Mouse (Mus musculus) myocyte (in vitro differentiated cells): ENCODE results near the gene Gm12569. TPM values are rescaled to one million over a fixed set of nuclear protein-coding genes. Genes with fewer than 3 reads are reported as not detected.

Experiments used
- H3K27me3 ChIP-seq: one replicate; pipeline ENCODE4 v1.6.1; 2011; ENCODE audit not compliant: control insufficient read depth, insufficient read depth, insufficient read length
- H3K36me3 ChIP-seq: one replicate; pipeline ENCODE4 v1.6.1; 2011; ENCODE audit not compliant: control insufficient read depth, insufficient read depth
- H3K4me2 ChIP-seq: one replicate; pipeline ENCODE4 v1.6.1; 2011; ENCODE audit warnings: low read depth, control low read depth
- H3K4me3 ChIP-seq: one replicate; pipeline ENCODE4 v1.5.1; 2011; ENCODE audit warnings: mild to moderate bottlenecking, control low read depth, moderate library complexity
- H3K79me2 ChIP-seq: one replicate; pipeline ENCODE4 v1.6.1; 2011; ENCODE audit not compliant: control insufficient read depth, insufficient read depth
- H3ac ChIP-seq: one replicate; pipeline ENCODE4 v1.6.1; 2011; ENCODE audit not compliant: control insufficient read depth, insufficient read length
- CEBPB ChIP-seq: IDR thresholded peaks from 2 replicates; pipeline ENCODE4 v1.6.1; 2011; ENCODE audit warnings: mild to moderate bottlenecking, moderate library complexity; ENCODE audit not compliant: poor library complexity, insufficient read depth, severe bottlenecking
- E2F4 ChIP-seq: IDR thresholded peaks from one replicate; pipeline ENCODE4 v1.6.1; 2011; ENCODE audit warnings: mild to moderate bottlenecking, control low read depth, moderate library complexity; ENCODE audit not compliant: insufficient read depth
- MAX ChIP-seq: IDR thresholded peaks from one replicate; pipeline ENCODE4 v1.6.1; 2011; ENCODE audit warnings: low read depth, mild to moderate bottlenecking, control low read depth
- MYOD1 ChIP-seq, 3 experiments: IDR thresholded peaks; one replicate each; pipeline ENCODE4 v1.6.1; 2011; ENCODE audit warnings: control low read depth in 2 of 3, low read depth in 2 of 3, mild to moderate bottlenecking in 2 of 3, moderate library complexity in 1 of 3; ENCODE audit not compliant: insufficient read length in 2 of 3, control insufficient read depth in 1 of 3
- MYOG ChIP-seq, 3 experiments: IDR thresholded peaks; one replicate each; pipeline ENCODE4 v1.6.1; 2011; ENCODE audit warnings: control low read depth in 2 of 3, low read depth in 2 of 3, mild to moderate bottlenecking in 2 of 3; ENCODE audit not compliant: insufficient read length in 2 of 3, control insufficient read depth in 1 of 3, insufficient read depth in 1 of 3
- POLR2A ChIP-seq: IDR thresholded peaks from one replicate; pipeline ENCODE4 v1.6.1; 2011; ENCODE audit warnings: low read depth, mild to moderate bottlenecking, control low read depth, moderate library complexity; ENCODE audit not compliant: insufficient read length
- POLR2AphosphoS2 ChIP-seq: IDR thresholded peaks from one replicate; pipeline ENCODE4 v1.6.1; 2011; ENCODE audit warnings: low read depth, control low read depth; ENCODE audit not compliant: insufficient read length
- REST ChIP-seq: IDR thresholded peaks from one replicate; pipeline ENCODE4 v1.6.1; 2011; ENCODE audit warnings: mild to moderate bottlenecking, control low read depth, moderate library complexity; ENCODE audit not compliant: insufficient read depth, insufficient read length
- SRF ChIP-seq: IDR thresholded peaks from one replicate; pipeline ENCODE4 v1.6.1; 2011; ENCODE audit warnings: low read depth; ENCODE audit not compliant: control insufficient read depth, insufficient read length
- TCF12 ChIP-seq: IDR thresholded peaks from one replicate; pipeline ENCODE4 v1.6.1; 2011; ENCODE audit warnings: mild to moderate bottlenecking, control low read depth; ENCODE audit not compliant: poor library complexity, insufficient read depth, severe bottlenecking
- TCF3 ChIP-seq: IDR thresholded peaks from one replicate; pipeline ENCODE4 v1.6.1; 2011; ENCODE audit warnings: low read depth, control low read depth; ENCODE audit not compliant: insufficient read length
- USF1 ChIP-seq: IDR thresholded peaks from one replicate; pipeline ENCODE4 v1.6.1; 2011; ENCODE audit warnings: low read depth, mild to moderate bottlenecking, control low read depth, moderate library complexity
- polyA plus RNA-seq: library from polyadenylated mRNA; unstranded; fragments of >200 nt; fragmentation: generic; extraction: Trizol; gene quantifications from one replicate; pipeline ENCODE4 v1.2.1, GENCODE M21; 2012; ENCODE audit warnings: missing spikeins

Gm12569 gene
- not detected for polyA plus RNA-seq

- no peaks in the 10 kb centered on the region for H3K79me2 ChIP-seq
- no peaks in the 10 kb centered on the region for H3K36me3 ChIP-seq
- H3K4me2 ChIP-seq: no peak within 1 kb of the TSS
- no peak within 1 kb of the TSS for H3K4me3 ChIP-seq
- H3ac ChIP-seq: no peak within 1 kb of the TSS
- no peak for TF ChIP-seq SRF
- no peak for TF ChIP-seq USF1
- no peak for TF ChIP-seq E2F4
- TF ChIP-seq POLR2A: no peak
- TF ChIP-seq REST: no peak
- TF ChIP-seq MAX: no peak
- TF ChIP-seq TCF3: no peak
- TF ChIP-seq MYOG (IDR thresholded peaks at IDR 0.05; ENCODE audit: control insufficient read depth in 1 of 3, insufficient read depth in 1 of 3, insufficient read length in 2 of 3, low read depth in 2 of 3): no peak
- peaks cover 10% of the 10 kb centered on the region for H3K27me3 ChIP-seq
Observed at GRCm38 (mm10) chr11:51220308-51220707, at the start of gene Gm12569. Gm12569 (plus strand) TSS chr11:51220473.

- no peak overlapping the region for H3K4me3 ChIP-seq
- TF ChIP-seq MYOD1 (IDR thresholded peaks at IDR 0.05; ENCODE audit: control insufficient read depth in 1 of 3, insufficient read length in 2 of 3, low read depth in 2 of 3) (peak in 1 of 3 experiments; percentile 17), MAX (no peak)
- no peak overlapping the region for H3ac ChIP-seq
- no peaks in the 10 kb centered on the region for H3K36me3 ChIP-seq
- no peaks in the 10 kb centered on the region for H3K27me3 ChIP-seq
- H3K79me2 ChIP-seq: no peaks in the 10 kb centered on the region
- H3K4me2 ChIP-seq: no peak overlapping the region
Observed at GRCm38 (mm10) chr11:51202726-51203125, 17.5 kb upstream of the Gm12569 start.

- H3K36me3 ChIP-seq: no peaks in the 10 kb centered on the region
- 0 out of 2 replicates have a peak, but pooled peaks have one; percentile 1 for TF ChIP-seq CEBPB
- TF ChIP-seq MAX: no peak
- TF ChIP-seq USF1: peak; percentile 42
- H3K79me2 ChIP-seq: no peaks in the 10 kb centered on the region
- no peak overlapping the region for H3ac ChIP-seq
- H3K27me3 ChIP-seq: no peaks in the 10 kb centered on the region
- H3K4me3 ChIP-seq: no peak overlapping the region
- H3K4me2 ChIP-seq: peak overlapping the region; percentile 14
Observed at GRCm38 (mm10) chr11:51207758-51208157, 12.5 kb upstream of the Gm12569 start.

- Histone ChIP-seq H3K27me3 (peaks cover 4% of the 10 kb centered on the region), H3ac (no peak overlapping the region), H3K36me3 (no peaks in the 10 kb centered on the region), H3K4me3 (no peak overlapping the region), H3K79me2 (no peaks in the 10 kb centered on the region), H3K4me2 (no peak overlapping the region)
- TF ChIP-seq E2F4 (no peak), REST (no peak), TCF12 (no peak), CEBPB (no peak), POLR2A (no peak), POLR2AphosphoS2 (no peak), SRF (no peak), MYOD1 (IDR thresholded peaks at IDR 0.05; ENCODE audit: control insufficient read depth in 1 of 3, insufficient read length in 2 of 3, low read depth in 2 of 3) (no peak), MAX (no peak), TCF3 (no peak), MYOG (IDR thresholded peaks at IDR 0.05; ENCODE audit: control insufficient read depth in 1 of 3, insufficient read depth in 1 of 3, insufficient read length in 2 of 3, low read depth in 2 of 3) (no peak), USF1 (no peak)
Observed at GRCm38 (mm10) chr11:51211426-51211825, 8.8 kb upstream of the Gm12569 start.

GRCm38 (mm10) chr11:51214021-51214420 is 6.3 kb upstream of the Gm12569 start:
- Histone ChIP-seq H3K4me3 (no peak overlapping the region), H3K79me2 (no peaks in the 10 kb centered on the region), H3K4me2 (no peak overlapping the region), H3K27me3 (peaks cover 4% of the 10 kb centered on the region), H3K36me3 (no peaks in the 10 kb centered on the region), H3ac (no peak overlapping the region)
- TF ChIP-seq MYOG (IDR thresholded peaks at IDR 0.05; ENCODE audit: control insufficient read depth in 1 of 3, insufficient read depth in 1 of 3, insufficient read length in 2 of 3, low read depth in 2 of 3): no peak
- no peak for TF ChIP-seq TCF3
- no peak for TF ChIP-seq MAX
- no peak for TF ChIP-seq E2F4
- no peak for TF ChIP-seq CEBPB
- no peak for TF ChIP-seq TCF12
- no peak for TF ChIP-seq POLR2A
- no peak for TF ChIP-seq USF1
- TF ChIP-seq POLR2AphosphoS2: no peak
- no peak for TF ChIP-seq SRF
- TF ChIP-seq MYOD1 (IDR thresholded peaks at IDR 0.05; ENCODE audit: control insufficient read depth in 1 of 3, insufficient read length in 2 of 3, low read depth in 2 of 3): no peak
- TF ChIP-seq REST: no peak
